Mouse (Mus musculus) layer of hippocampus, postnatal 10 days (tissue): ENCODE data around the gene Nxpe4. TPM values are rescaled to one million over a fixed set of nuclear protein-coding genes. Genes with fewer than 3 reads are reported as not detected.
A peak's percentile ranks its signal among the peaks of the same experiment; 100 is the strongest.
"Not testable (repeated sequence)": the region's sequence is repeated elsewhere in the genome, so short reads cannot be mapped to it uniquely, and the experiment has no call there.

Source experiments
- DNase-seq, 2 experiments: peaks; one replicate each; pipeline ENCODE4 v3.0.0; 2021; ENCODE audit warnings: low spot score in 2 of 2
- total RNA-seq, 2 experiments: library from RNA; stranded (reverse); gene quantifications; 2 replicates each; pipeline ENCODE4 v1.2.3; 2021

Nxpe4 gene
- total RNA-seq, 2 experiments from 2014 or later: 11.6 to 13.4 TPM

- DNase-seq: no peak
These were observed 245.9 kb downstream of the Nxpe4 start for GRCm38 (mm10) chr9:48407549-48408327.

GRCm38 (mm10) chr9:48410217-48411035 is 248.6 kb downstream of the Nxpe4 start:
- no peak for DNase-seq

GRCm38 (mm10) chr9:48413591-48413990 is 251.8 kb downstream of the Nxpe4 start:
- DNase-seq: no peak

- DNase-seq: not testable (repeated sequence)
These were observed 255.5 kb downstream of the Nxpe4 start for GRCm38 (mm10) chr9:48417366-48417765.

GRCm38 (mm10) chr9:48417994-48418393 is 256.2 kb downstream of the Nxpe4 start:
- DNase-seq: no peak

GRCm38 (mm10) chr9:48418397-48418796 is 256.6 kb downstream of the Nxpe4 start:
- DNase-seq: no peak

- no peak for DNase-seq
These were observed 257.0 kb downstream of the Nxpe4 start for GRCm38 (mm10) chr9:48418829-48419228.

GRCm38 (mm10) chr9:48420437-48420836 is 258.6 kb downstream of the Nxpe4 start:
- DNase-seq: no peak

GRCm38 (mm10) chr9:48421029-48421428 is 259.2 kb downstream of the Nxpe4 start:
- no peak for DNase-seq

GRCm38 (mm10) chr9:48421561-48421960 is 259.7 kb downstream of the Nxpe4 start:
- no peak for DNase-seq

GRCm38 (mm10) chr9:48422382-48422781 is 260.6 kb downstream of the Nxpe4 start:
- no peak for DNase-seq

- no peak for DNase-seq
These were observed 261.4 kb downstream of the Nxpe4 start for GRCm38 (mm10) chr9:48423256-48423655.

- DNase-seq: no peak
These were observed 265.4 kb downstream of the Nxpe4 start for GRCm38 (mm10) chr9:48427176-48427575.

GRCm38 (mm10) chr9:48432449-48432848 is 270.6 kb downstream of the Nxpe4 start:
- no peak for DNase-seq

GRCm38 (mm10) chr9:48443873-48444272 is 282.1 kb downstream of the Nxpe4 start:
- DNase-seq: no peak

- DNase-seq: no peak
These were observed 283.0 kb downstream of the Nxpe4 start for GRCm38 (mm10) chr9:48444821-48445220.

GRCm38 (mm10) chr9:48447783-48448209 is 286.0 kb downstream of the Nxpe4 start:
- DNase-seq: peak in 1 of 2 experiments; percentile 28

Other genes with a start within 250 kb of the Nxpe4 start
- under 1 TPM; 0.60 to 0.96 TPM for gene Nxpe2, start 191.4 kb downstream of the Nxpe4 start, total RNA-seq